Mouse (Mus musculus) G1E (cell line): Measurements from ENCODE around the gene Chic1.

Experiments
- CTCF ChIP-seq: IDR thresholded peaks from 2 replicates; pipeline ENCODE4 v1.5.1; 2012; ENCODE audit warnings: low read depth, low read length, inconsistent platforms, mixed read lengths
- GATA1 ChIP-seq: IDR thresholded peaks from 2 replicates; pipeline ENCODE4 v1.6.1; 2012; ENCODE audit warnings: borderline replicate concordance, low read length, inconsistent platforms, mixed read lengths
- POLR2AphosphoS5 ChIP-seq: IDR thresholded peaks from 2 replicates; pipeline ENCODE4 v1.6.1; 2012; ENCODE audit warnings: low read depth, low read length, inconsistent platforms; ENCODE audit not compliant: insufficient replicate concordance
- TAL1 ChIP-seq: conservative IDR thresholded peaks from 2 replicates; pipeline ENCODE4 v1.6.1; 2012; ENCODE audit warnings: low read depth, low read length, inconsistent platforms, mixed read lengths

DNA sequence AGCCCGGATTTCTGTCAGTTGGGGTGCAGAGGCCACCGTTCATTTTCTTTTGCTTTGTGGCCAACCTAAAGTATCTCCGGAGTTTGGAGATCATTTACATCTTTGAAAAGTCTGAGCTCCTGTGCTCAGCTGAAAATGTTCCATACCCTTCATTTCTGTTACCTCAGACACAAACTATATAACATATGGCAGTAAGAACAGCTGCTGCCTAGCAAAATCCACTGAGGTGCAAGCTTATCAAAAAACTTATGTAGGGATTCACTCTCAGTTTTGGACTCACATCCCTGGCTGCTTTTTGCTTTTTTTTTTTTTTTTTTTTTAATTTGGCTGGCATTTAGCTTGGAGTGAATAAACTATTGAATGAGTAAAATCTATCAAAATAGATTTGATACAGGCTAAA, 31.9 kb downstream of the Chic1 start:
- no peak for TF ChIP-seq CTCF
- TF ChIP-seq TAL1: no peak
- TF ChIP-seq GATA1: no peak
- TF ChIP-seq POLR2AphosphoS5: no peak
